Mouse (Mus musculus): Measurements from ENCODE around the gene Lnx2. TPM values are rescaled to one million over a fixed set of nuclear protein-coding genes. Genes with fewer than 3 reads are reported as not detected.

Gene Lnx2
- polyA plus RNA-seq (2017; shearing (Covaris generic)) = 39.5 TPM

DNA sequence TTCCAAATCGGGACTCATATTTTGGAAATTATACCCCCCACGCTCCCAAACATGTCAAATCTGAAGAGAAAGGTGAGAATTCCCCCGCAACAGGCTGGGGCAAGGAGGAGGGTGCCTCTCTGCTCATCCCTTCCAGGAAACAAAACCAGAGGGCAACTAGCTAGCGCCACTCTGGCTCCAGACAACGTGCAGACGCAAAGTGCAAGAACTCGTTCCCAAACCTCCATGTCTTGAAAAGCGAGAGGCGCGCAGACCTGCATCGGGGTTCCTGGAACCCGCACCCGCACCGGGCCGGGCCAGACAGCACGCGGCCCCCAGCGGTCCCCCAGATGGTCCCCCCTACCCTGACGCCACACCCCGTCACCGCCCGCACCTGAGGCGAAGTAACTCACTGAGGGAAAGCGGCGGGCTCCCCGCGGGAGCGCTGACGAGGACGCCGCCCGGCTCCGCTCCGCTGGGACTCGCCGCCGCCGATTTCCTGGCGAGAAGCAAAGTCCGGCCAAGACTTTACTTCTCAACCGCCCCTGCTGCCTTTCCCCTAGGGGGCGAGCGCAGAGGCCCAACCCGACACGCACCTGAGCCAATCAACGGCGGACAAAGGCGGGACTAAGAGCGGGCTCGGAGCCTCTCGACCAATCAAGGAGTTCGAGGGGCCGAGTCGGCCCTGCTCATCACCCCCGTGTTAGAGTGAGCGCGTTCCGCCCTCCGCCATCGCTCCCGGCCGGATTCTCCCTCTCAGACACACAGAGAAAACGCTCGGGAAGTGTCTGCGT lies at the start of gene Lnx2:
TSS of gene Lnx2 (minus strand) at position 561 of the 773 bp plus-strand sequence.

GRCm38 (mm10) chr5:147076799-147077165 lies 396 bp upstream of the Lnx2 start, which contains the start of gene Polr1d:
TSS of gene Polr1d (plus strand) at chr5:147077050.

Other genes with a start within 250 kb of the Lnx2 start
- gene Rpl21, start 243.7 kb downstream of the Lnx2 start, polyA plus RNA-seq (2017; shearing (Covaris generic)) = 297 TPM
- 1.7 TPM for gene Rasl11a, start 231.5 kb downstream of the Lnx2 start, polyA plus RNA-seq (2017; shearing (Covaris generic))
- 125 TPM for gene Gtf3a, start 127.9 kb downstream of the Lnx2 start, polyA plus RNA-seq (2017; shearing (Covaris generic))
- 33.7 TPM for gene Mtif3, start 112.8 kb downstream of the Lnx2 start, polyA plus RNA-seq (2017; shearing (Covaris generic))
- 143 TPM for gene Polr1d, start 464 bp upstream of the Lnx2 start, polyA plus RNA-seq (2017; shearing (Covaris generic))
- gene Gsx1, start 112.1 kb upstream of the Lnx2 start, polyA plus RNA-seq (2017; shearing (Covaris generic)) = not detected
- not detected for gene Pdx1, start 193.4 kb upstream of the Lnx2 start, polyA plus RNA-seq (2017; shearing (Covaris generic))
- gene Cdx2, start 230.7 kb upstream of the Lnx2 start, polyA plus RNA-seq (2017; shearing (Covaris generic)) = not detected
- not detected for gene Urad, start 245.9 kb upstream of the Lnx2 start, polyA plus RNA-seq (2017; shearing (Covaris generic))